Mouse (Mus musculus): ENCODE measurements around the gene Ccdc12.

Gene Ccdc12

GRCm38 (mm10) chr9:110743456-110744323 lies 87.4 kb downstream of the Ccdc12 start:
- DNase-seq: peak; percentile 43

GRCm38 (mm10) chr9:110745752-110746151 lies 89.4 kb downstream of the Ccdc12 start:
- peak; percentile 31 for DNase-seq

- no peak for DNase-seq
These were observed 89.9 kb downstream of the Ccdc12 start for GRCm38 (mm10) chr9:110746238-110746637.

DNA sequence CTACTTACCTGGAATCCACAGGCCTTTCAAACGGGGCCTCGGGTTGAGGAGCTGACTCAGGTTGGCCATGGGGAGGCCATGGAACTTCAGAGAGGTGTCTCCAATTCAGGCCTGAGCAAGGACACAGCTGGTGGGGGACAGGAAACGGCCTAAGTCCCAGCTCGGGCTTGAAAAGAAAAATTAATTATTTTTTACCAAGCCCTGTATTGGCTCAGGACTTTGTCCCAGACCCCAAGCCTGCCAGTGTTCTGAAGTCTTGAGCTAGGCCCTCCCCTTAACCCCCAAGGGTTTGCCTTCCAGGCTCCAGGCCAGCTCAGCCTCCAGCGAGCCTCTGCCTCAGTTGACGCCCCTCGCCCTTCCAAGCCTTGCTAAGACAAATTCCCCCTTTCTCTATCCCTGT lies 90.7 kb downstream of the Ccdc12 start, which contains the start of gene Pth1r:
Pth1r (minus strand) TSS at position 185 of the 400 bp plus-strand sequence.
- DNase-seq: no peak

GRCm38 (mm10) chr9:110748451-110748850 lies 92.1 kb downstream of the Ccdc12 start:
- no peak for DNase-seq

GRCm38 (mm10) chr9:110750404-110751187 lies 94.3 kb downstream of the Ccdc12 start:
- no peak for DNase-seq

DNA sequence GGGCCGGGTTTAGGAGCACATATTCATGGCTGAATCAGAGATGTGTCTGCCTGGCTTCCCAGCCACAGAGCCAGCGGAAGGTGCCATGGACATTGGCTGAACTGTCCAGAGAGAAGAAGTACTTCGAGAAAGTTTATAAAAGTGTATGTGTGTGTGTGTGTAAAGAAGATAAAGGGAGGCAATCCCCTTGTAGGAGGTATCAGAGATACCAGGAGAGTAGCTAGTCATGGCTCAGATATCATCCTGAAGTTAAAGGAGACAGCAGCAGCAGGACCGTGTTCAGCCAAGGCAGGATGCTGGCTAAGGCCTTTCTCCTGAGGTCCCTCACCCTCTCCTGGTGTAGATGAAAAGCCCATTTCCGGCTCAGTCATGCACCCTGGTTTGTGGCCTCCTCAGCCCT lies 95.1 kb downstream of the Ccdc12 start:
- DNase-seq: no peak

- no peak for DNase-seq
These were observed 96.7 kb downstream of the Ccdc12 start for GRCm38 (mm10) chr9:110752917-110753435.

- no peak for DNase-seq
These were observed 97.5 kb downstream of the Ccdc12 start for GRCm38 (mm10) chr9:110753773-110754172.

GRCm38 (mm10) chr9:110757816-110758215 lies 101.5 kb downstream of the Ccdc12 start:
- DNase-seq: no peak

DNA sequence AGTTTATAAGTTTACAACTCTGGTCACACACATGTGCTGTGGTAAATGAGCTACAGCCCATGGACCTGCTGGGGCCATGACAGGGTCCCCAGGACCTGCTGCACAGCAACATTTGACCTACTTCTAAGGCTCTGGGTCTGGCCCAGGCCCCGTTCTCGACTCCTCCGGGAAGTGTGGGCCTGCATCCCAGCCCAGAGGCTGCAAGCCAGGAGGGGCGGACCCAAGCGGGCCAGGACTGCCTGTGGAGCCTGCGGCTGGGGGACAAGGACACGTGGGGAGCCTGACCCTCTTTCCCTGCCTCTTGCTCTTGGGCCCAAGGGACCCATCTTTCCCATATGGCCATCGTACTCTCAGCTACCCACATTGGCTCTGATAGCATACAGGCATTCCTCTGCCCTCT lies 102.3 kb downstream of the Ccdc12 start:
- no peak for DNase-seq

DNA sequence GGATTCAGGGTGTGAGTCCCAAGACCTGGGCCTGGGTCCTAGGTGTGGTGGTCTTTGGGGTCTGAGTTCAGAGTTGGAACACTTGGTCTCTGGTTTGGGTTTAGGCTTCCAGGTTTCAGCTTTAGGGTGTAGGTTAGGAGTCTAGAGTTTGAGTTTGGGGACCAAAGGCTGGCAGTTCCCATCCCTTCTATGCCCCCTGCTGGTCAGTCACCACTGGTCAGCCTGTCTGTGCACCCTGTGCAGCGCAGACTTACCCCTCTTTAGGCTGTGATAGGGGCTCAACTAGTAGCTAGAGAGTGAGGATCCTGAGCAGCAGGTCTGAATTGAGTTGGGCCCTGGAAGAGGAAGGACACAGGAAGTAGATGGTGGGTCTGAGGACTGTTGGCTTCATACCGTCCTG lies 103.0 kb downstream of the Ccdc12 start:
- DNase-seq: peak; percentile 64

DNA sequence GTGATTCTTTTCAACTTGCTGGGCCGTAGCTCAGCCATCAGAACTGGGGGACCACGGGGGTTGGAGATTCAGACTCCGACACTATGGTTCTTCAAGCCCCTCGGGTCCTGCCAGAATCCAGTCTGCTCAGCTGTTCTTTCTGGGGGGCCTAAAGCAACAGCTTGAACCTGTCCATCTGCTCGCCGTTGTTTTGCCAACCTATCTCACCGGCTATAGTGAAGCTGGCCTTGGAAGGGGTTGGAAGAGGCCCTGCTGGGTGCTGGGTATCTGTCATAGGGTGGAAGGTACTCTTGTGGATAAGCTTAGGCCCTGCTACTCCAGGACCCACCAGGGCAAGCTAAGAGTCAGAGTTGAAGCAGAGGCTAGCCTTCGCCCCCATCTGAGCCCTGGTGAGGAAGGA lies 104.6 kb downstream of the Ccdc12 start:
- no peak for DNase-seq

Measured in liver (tissue).